Mouse (Mus musculus): ENCODE data around the gene Olfr597.
"Not testable (repeated sequence)": the region's sequence is repeated elsewhere in the genome, so short reads cannot be mapped to it uniquely, and the experiment has no call there.

The Olfr597 gene

GRCm38 (mm10) chr7:103316015-103316414 is at the start of gene Olfr597:
TSS of gene Olfr597 (plus strand) at chr7:103316315.
- not testable (repeated sequence) for DNase-seq (ENCODE audit: low spot score)

GRCm38 (mm10) chr7:103305348-103305747 is 10.8 kb upstream of the Olfr597 start, which contains the start of gene Olfr596:
TSS of gene Olfr596 (plus strand) at chr7:103305648.
- not testable (repeated sequence) for DNase-seq (ENCODE audit: low spot score)

- no peak for DNase-seq (ENCODE audit: low spot score)
These were observed 7.2 kb downstream of the Olfr597 start, which contains the start of gene Olfr598 for GRCm38 (mm10) chr7:103323268-103323667. TSS of gene Olfr598 (plus strand) at chr7:103323568.

DNA sequence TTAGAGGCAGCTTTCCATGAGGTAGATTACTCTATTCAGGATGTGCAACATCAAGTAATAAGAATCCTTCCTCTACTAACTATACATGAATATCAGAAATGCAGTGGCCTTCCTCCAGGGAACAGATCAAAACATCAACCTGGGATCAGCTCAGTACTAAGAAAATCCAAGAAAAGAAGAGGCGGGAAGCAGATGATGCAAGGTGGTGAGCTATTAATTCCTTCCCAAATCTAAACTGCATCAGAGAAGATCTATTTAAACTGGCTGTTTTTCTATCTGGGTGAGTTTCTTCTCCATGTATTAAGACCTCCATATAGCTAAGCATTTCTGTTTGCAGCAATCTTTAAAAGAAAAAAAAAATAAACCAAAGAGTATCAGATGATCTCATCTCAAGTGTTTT is 19.5 kb downstream of the Olfr597 start, which contains the start of gene Olfr599:
TSS of gene Olfr599 (plus strand) at position 301 of the 400 bp plus-strand sequence.
- DNase-seq (ENCODE audit: low spot score) = no peak

DNA sequence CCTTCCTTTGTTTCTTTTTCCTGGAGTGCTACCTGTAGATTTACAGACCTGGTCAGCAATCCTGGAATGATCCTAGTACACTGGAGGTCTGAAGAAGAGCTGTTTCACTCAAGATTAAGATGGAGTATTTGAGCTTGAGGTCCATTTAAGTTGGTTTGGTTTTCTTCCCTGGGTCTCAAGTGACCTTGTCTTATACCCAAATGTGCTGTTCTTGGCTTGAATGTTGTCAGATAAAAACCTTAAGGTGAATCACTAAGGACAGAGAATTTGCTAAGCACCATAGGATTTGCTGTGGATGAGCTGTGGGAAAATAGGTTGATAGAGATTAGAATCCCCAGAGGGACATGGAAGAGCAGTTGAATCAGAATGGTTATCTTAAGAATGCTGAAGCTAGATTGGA is 33.5 kb downstream of the Olfr597 start, which contains the start of gene Olfr600:
TSS of gene Olfr600 (minus strand) at position 101 of the 400 bp plus-strand sequence.
- DNase-seq (ENCODE audit: low spot score) = no peak

DNA sequence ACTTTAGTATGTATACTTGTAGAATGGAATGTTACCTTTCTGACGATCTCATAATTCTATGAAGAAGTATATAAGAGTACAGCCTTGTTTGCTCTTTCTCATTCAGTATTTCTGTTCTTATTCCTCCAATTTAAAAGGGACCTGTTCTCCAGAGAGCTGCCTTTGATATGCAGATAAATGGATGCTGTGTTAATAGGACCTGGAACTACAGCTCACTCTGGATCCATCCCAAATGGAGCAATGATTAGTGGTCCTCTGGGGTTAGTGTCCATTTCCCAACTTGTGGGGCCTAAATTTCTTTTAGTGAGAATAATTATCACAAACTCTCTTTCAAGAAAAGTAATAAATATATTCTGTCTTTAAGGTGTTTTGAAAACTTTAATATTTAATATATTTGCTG is 46.4 kb downstream of the Olfr597 start, which contains the start of gene Olfr601:
TSS of gene Olfr601 (minus strand) at position 101 of the 400 bp plus-strand sequence.
- DNase-seq (ENCODE audit: low spot score) = no peak
